Mouse (Mus musculus) frontal cortex, postnatal 14 days (tissue): ENCODE data around the gene Lhx9.

Experiments
- DNase-seq, 2 experiments: peaks; one replicate each; pipeline ENCODE4 v3.0.0; 2022; ENCODE audit warnings: low spot score in 2 of 2

Gene Lhx9

GRCm38 (mm10) chr1:138839809-138840430 lies 8.5 kb downstream of the Lhx9 start:
- no peak for DNase-seq

DNA sequence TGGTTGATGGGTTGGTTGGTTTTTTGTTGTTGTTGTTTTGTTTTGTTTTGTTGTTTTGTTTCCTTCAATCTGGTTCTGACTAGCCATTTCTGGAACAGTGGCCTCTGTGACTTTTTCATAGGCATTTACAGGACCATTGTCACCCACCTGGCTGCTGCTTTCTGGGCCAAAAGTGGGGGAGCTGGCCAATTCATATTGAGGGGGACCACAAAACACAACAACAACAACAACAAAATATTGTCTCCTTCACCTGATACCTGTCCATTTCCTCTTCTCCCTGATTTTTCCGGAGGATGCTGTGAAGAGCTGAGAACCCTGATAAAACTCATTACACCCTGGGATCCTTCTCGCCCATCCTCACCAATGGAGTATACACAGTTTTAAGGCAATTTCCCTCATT lies 9.1 kb downstream of the Lhx9 start:
- no peak for DNase-seq

GRCm38 (mm10) chr1:138837786-138838743 lies 10.3 kb downstream of the Lhx9 start:
- no peak for DNase-seq

DNA sequence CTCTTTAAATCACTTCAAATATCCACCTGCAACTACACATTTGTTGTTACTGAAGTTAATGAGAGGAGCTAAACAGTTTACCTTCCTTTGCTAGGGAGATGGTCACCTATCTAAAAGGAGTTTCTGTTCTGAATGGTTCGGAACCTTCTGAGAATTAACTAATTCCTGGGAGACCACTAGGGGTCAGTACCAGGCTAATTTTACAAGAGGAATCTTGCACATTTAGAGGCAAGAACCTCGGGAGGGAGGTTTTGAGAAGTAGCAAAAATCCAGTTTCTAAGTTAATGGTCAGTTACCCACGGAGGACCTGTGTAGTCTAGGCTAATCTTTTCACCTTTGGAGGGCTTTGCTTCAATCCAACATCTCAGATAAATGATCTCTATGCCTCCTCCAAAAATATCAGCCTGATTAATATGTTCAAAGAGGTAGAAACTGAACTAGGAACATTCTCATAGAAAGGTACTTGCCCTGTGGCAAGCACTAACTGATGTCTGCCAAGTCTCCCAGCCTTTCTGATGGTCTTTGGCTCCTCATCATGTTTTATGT lies 12.9 kb downstream of the Lhx9 start:
- no peak for DNase-seq

DNA sequence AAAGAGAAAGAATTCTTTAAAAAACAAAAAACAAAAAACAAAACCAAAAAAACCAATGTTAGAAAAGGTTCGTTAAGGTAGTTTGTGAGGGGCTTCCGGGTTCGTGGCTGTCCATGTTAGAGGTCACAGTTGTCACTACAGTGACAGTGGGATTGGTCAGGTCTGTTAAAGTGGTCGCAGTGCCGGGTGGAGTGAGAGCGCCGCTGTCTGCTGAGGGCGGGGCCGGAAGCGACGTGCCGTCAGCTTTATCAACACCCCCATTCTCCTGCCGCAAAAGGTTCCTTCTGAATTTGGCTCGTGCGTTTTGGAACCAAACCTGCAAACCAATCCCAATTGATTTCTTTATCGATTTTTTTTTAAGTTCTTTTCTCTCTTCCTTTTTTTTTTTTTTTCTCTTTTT lies 17.1 kb downstream of the Lhx9 start:
- no peak for DNase-seq

- DNase-seq, result no peak
These were observed 21.5 kb downstream of the Lhx9 start for GRCm38 (mm10) chr1:138826841-138827240.

DNA sequence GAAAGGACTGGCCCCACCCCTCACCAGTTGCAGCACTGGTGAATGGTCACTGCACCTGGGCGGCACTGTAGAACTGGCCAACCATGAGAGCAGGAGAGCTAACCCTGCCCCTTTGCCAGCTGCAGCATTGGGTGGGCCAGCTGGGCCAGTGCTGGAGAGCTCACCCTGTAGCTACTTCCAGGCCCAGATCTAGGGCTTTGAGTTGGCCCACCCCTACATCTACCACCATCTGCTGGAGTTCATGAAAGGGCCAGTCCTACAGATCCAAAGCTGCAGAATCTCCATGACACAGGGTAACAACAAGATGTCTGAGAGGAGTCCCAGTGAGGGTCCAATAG lies 25.4 kb downstream of the Lhx9 start:
- DNase-seq, result no peak

DNA sequence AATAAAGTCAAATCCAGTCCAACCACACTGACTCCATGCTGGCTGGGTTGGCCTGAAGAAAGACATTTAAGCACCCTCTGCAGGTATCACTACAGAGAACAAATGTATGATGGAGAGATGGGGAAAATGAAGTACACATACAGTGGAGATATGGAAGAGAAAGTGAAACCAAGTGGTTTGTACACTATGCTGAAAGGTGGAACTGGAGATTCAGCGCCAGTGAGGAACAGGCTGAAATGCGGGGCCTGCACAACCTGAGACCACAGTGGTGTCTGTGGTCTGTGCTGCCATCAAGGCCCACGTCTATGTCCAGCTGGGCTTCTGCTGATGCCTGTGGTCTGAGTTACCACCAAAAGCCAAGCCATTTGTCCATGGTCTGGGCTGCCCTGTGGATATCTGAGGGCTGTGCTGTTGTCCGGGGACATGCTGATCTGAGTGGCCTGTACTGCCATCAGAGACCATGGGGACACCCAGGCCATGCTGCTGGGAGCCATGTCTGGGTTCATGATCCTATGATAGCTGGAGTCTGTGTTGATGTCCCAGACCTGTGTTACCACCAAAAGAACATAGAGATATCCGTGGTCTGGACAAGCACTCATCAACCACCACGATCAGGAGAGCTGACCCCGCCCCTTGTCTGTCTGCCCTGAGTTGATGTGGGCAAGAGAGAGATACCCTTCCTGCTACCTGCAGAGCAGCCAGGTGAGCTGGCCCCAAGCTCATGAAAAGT lies 26.0 kb downstream of the Lhx9 start:
- DNase-seq, result no peak

DNA sequence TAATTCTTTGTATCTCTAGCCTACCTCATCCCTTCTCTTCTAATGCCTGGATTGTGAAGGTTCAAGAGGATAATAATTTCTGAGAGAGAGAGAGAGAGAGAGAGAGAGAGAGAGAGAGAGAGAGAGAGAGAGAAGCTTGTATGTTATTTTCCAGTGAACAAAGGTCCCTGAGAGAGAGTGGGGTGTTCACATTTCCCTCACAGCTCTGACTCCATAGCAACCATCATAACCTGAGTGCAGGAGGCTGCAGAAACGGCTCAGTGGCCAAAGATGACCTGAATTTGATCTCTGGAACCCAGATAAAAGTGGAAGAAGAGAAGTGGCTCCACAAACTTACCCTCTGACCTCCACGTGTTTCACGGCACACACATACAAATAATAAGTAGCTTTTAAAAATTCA lies 46.6 kb downstream of the Lhx9 start:
- DNase-seq, result no peak

- no peak for DNase-seq
These were observed 47.1 kb downstream of the Lhx9 start for GRCm38 (mm10) chr1:138801296-138801695.

GRCm38 (mm10) chr1:138799692-138800314 lies 48.6 kb downstream of the Lhx9 start:
- no peak for DNase-seq

GRCm38 (mm10) chr1:138798110-138798509 lies 50.3 kb downstream of the Lhx9 start:
- DNase-seq, result no peak

GRCm38 (mm10) chr1:138785856-138786255 lies 62.5 kb downstream of the Lhx9 start:
- no peak for DNase-seq

GRCm38 (mm10) chr1:138784019-138784418 lies 64.4 kb downstream of the Lhx9 start:
- DNase-seq, result no peak
